Mouse (Mus musculus): ENCODE measurements around the gene Itgb6.

- TF ChIP-seq CTCF (IDR thresholded peaks at IDR 0.05; ENCODE audit: low read depth, low read length) (no peak), POLR2A (IDR thresholded peaks at IDR 0.05; ENCODE audit: borderline replicate concordance, low read depth, low read length) (no peak)
These were observed 49.2 kb downstream of the Itgb6 start for GRCm38 (mm10) chr2:60672973-60673954.
